Mouse (Mus musculus) liver, embryonic 12.5 days (tissue): ENCODE results near the gene Fam178b. TPM values are rescaled to one million over a fixed set of nuclear protein-coding genes. Genes with fewer than 3 reads are reported as not detected.

Source experiments
- ATAC-seq: fragments of 200-750 bp; cut with Nextera tagmentation; 2 replicates; pipeline ENCODE4 v1.8.0; 2017; ENCODE audit warnings: moderate number of reproducible peaks, mild to moderate bottlenecking, moderate library complexity
- H3K27ac ChIP-seq: fragments of 300-500 bp; sonication (generic); 2 replicates; pipeline ENCODE4 v1.5.1; 2016; ENCODE audit warnings: mild to moderate bottlenecking
- H3K27me3 ChIP-seq: fragments of 300-500 bp; sonication (generic); replicated peaks from 2 replicates; pipeline ENCODE4 v1.6.1; 2016; ENCODE audit warnings: mild to moderate bottlenecking, moderate library complexity
- H3K36me3 ChIP-seq: fragments of 300-500 bp; sonication (generic); 2 replicates; pipeline ENCODE4 v1.6.1; 2016; ENCODE audit warnings: mild to moderate bottlenecking, moderate library complexity
- H3K4me1 ChIP-seq: fragments of 300-500 bp; sonication (generic); 2 replicates; pipeline ENCODE4 v1.6.1; 2016
- H3K4me2 ChIP-seq: fragments of 300-500 bp; sonication (generic); 2 replicates; pipeline ENCODE4 v1.6.1; 2016; ENCODE audit warnings: mild to moderate bottlenecking, moderate library complexity
- H3K4me3 ChIP-seq: fragments of 300-500 bp; sonication (generic); 2 replicates; pipeline ENCODE4 v1.5.1; 2016; ENCODE audit warnings: mild to moderate bottlenecking, moderate library complexity
- H3K9ac ChIP-seq: fragments of 300-500 bp; sonication (generic); 2 replicates; pipeline ENCODE4 v1.6.1; 2016; ENCODE audit warnings: mild to moderate bottlenecking, moderate library complexity
- H3K9me3 ChIP-seq: fragments of 300-500 bp; sonication (generic); replicated peaks from 2 replicates; pipeline ENCODE4 v1.6.1; 2016; ENCODE audit warnings: mild to moderate bottlenecking, moderate library complexity
- WGBS: fragments of 180-500 bp; shearing (Covaris S2); methylation state at CpG from one replicate; pipeline ENCODE4 v1.1.7; 2016; ENCODE audit not compliant: insufficient replicate concordance; 5-methylcytosine and 5-hydroxymethylcytosine counted together
- polyA plus RNA-seq: library from polyadenylated mRNA; unstranded; fragments of >200 nt; fragmentation: Nextera tagmentation; extraction: Ambion mirVana; gene quantifications from 2 replicates; pipeline ENCODE4 v1.2.1, GENCODE M21; 2016

The Fam178b gene
- polyA plus RNA-seq, 1 experiment from 2014 or later: not detected

- Histone ChIP-seq H3K9me3 (no peaks in the 10 kb centered on the region), H3K4me3 (no peak overlapping the region), H3K4me1 (peaks cover 14% of the 10 kb centered on the region), H3K27me3 (no peaks in the 10 kb centered on the region), H3K27ac (no peak overlapping the region), H3K4me2 (no peak overlapping the region), H3K36me3 (peaks cover 68% of the 10 kb centered on the region), H3K9ac (no peak overlapping the region)
- ATAC-seq: no peak
- WGBS: 69% methylated on average over 5 of the region's 5 CpGs
Measured at GRCm38 (mm10) chr1:36697030-36697429, 14.0 kb upstream of the Fam178b start.

GRCm38 (mm10) chr1:36696411-36696810 lies 13.4 kb upstream of the Fam178b start:
- Histone ChIP-seq H3K27me3 (no peaks in the 10 kb centered on the region), H3K27ac (no peak overlapping the region), H3K4me3 (no peak overlapping the region), H3K4me2 (no peak overlapping the region), H3K9me3 (no peaks in the 10 kb centered on the region), H3K4me1 (peaks cover 17% of the 10 kb centered on the region), H3K9ac (no peak overlapping the region), H3K36me3 (peaks cover 62% of the 10 kb centered on the region)
- no peak for ATAC-seq
- 59% methylated on average over 6 of the region's 6 CpGs for WGBS

DNA sequence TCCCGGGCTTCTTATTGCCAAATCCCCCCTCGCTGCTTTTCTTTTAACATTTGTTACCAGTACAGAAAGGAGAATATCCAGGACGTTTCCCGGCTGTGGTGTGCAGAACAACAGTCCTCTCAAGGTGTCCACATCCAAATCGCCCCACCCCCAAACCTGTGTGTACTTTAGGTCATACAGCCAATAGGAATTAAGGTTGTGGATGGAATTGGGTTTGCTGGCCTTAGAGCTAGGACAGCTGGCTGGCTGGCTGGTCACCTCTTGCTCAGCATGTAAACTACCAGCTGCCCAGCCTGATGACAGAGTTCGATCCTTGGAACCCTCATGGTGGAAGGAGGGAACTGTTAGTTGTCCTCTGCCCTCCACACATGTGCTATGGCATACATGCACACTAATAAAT lies 11.9 kb upstream of the Fam178b start:
- no peak overlapping the region for H3K27ac ChIP-seq
- no peaks in the 10 kb centered on the region for H3K27me3 ChIP-seq
- no peak overlapping the region for H3K4me2 ChIP-seq
- H3K9ac ChIP-seq: no peak overlapping the region
- peaks cover 23% of the 10 kb centered on the region for H3K4me1 ChIP-seq
- H3K4me3 ChIP-seq: no peak overlapping the region
- peaks cover 46% of the 10 kb centered on the region for H3K36me3 ChIP-seq
- ATAC-seq: no peak
- no peaks in the 10 kb centered on the region for H3K9me3 ChIP-seq
- 80% methylated on average over 6 of the region's 6 CpGs for WGBS

DNA sequence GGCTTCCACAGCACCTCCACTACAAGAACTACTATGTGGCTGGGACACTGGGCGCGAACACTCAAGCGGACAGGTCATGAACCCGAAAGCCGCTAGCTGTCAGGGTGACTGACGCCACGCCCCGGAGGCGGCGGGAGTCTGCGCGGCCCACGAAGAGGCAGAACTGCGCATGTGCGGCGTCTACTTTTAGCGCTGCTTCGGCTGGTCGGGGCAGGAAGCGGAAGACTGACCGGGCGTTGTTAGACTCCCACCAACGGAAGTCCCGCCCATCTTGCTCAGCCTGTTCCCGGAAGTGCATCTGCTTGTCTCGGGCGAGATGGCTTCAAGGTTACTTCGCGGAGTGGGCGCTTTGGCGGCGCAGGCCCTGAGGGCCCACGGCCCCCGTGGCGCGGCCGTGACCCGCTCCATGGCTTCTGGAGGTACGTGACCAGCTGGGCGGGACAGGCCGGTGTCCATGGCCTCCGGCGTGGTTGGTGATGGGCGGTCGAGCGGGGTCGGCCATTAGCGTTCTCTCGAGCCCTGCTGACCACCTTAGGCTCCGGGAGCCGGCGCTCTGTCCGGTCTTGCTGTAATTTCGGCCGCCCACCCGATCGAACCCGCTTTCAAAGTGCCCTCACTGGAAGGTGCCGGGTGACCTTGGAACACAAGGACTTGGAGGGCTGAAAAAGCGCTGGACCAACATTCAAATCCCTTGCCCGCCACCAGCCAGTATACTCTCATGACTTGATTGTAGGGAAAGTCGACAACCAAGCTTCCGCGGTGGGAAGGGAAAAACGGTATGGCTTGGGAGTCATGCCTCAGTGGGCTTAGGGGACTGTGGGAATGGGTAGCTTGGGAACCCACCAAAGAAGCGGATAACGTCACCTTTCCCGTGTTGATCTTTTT lies 8.5 kb upstream of the Fam178b start, which contains the start of gene Cox5b:
Gene Cox5b, plus strand, starts transcription at position 179 of the 885 bp plus-strand sequence.
- H3K27me3 ChIP-seq: no peaks in the 10 kb centered on the region
- H3K27ac ChIP-seq: peak within 1 kb of the TSS; percentile 79
- peak within 1 kb of the TSS; percentile 89 for H3K4me2 ChIP-seq
- peaks cover 19% of the 10 kb centered on the region for H3K4me1 ChIP-seq
- under 1% methylated on average over 68 of the region's 68 CpGs for WGBS
- ATAC-seq: peak; percentile 95
- H3K4me3 ChIP-seq: peak within 1 kb of the TSS; percentile 92
- no peaks in the 10 kb centered on the region for H3K9me3 ChIP-seq
- peak within 1 kb of the TSS; percentile 89 for H3K9ac ChIP-seq
- H3K36me3 ChIP-seq: peaks cover 32% of the 10 kb centered on the region

GRCm38 (mm10) chr1:36690671-36691235 lies 7.8 kb upstream of the Fam178b start:
- peak; percentile 16; the same call in 1 of the 2 replicates for ATAC-seq
- peak overlapping the region; percentile 79 for H3K27ac ChIP-seq
- H3K4me1 ChIP-seq: peaks cover 19% of the 10 kb centered on the region
- H3K4me3 ChIP-seq: peak overlapping the region; percentile 92
- 60% methylated on average over 11 of the region's 11 CpGs for WGBS
- peak overlapping the region; percentile 89 for H3K4me2 ChIP-seq
- H3K27me3 ChIP-seq: no peaks in the 10 kb centered on the region
- peak overlapping the region; percentile 71 for H3K9ac ChIP-seq
- H3K9me3 ChIP-seq: no peaks in the 10 kb centered on the region
- H3K36me3 ChIP-seq: peaks cover 32% of the 10 kb centered on the region

DNA sequence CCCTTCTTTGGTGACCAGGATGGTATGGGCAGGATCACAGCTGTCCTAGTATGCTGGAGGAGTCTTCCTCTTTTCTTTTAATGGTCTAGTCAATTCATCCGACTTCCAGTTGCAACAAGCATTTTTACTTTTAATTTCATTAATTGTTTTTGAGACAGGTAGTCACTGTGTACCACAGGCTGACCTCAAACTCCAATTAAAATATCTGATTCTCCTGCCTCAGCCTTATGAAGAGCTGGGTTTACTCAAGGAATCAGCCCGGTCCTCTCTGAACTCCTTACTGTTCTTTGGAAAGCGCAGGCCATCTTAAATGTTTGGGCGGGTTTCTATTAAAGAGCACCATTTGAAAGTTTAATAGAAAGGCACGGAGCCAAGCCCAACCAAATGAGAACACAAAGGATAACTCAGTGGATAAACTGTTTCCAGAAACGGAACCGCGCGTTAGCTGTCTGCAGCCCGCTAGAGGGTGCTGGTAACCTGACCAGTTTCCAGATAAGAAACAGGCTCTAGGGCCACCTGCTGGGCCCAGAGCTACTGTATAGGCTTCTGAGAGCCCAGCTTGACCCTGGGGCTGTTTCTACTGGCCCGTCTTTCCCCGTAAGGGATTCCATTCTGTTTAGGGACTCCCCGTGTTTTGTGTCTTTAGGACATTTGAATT lies 956 bp upstream of the Fam178b start:
- no peak overlapping the region for H3K4me3 ChIP-seq
- H3K9ac ChIP-seq: no peak overlapping the region
- no peaks in the 10 kb centered on the region for H3K36me3 ChIP-seq
- H3K27ac ChIP-seq: no peak overlapping the region
- no peaks in the 10 kb centered on the region for H3K4me1 ChIP-seq
- ATAC-seq: peak; percentile 77
- no peak overlapping the region for H3K4me2 ChIP-seq
- H3K9me3 ChIP-seq: no peaks in the 10 kb centered on the region
- H3K27me3 ChIP-seq: no peaks in the 10 kb centered on the region
- WGBS: 9% methylated on average over 13 of the region's 13 CpGs

- H3K4me1 ChIP-seq: no peaks in the 10 kb centered on the region
- no peak for ATAC-seq
- no peaks in the 10 kb centered on the region for H3K27me3 ChIP-seq
- H3K4me2 ChIP-seq: no peak overlapping the region
- no peak overlapping the region for H3K9ac ChIP-seq
- 76% methylated on average over 7 of the region's 7 CpGs for WGBS
- H3K9me3 ChIP-seq: no peaks in the 10 kb centered on the region
- H3K27ac ChIP-seq: no peak overlapping the region
- no peaks in the 10 kb centered on the region for H3K36me3 ChIP-seq
- no peak overlapping the region for H3K4me3 ChIP-seq
Measured at GRCm38 (mm10) chr1:36680893-36681292, 2.1 kb downstream of the Fam178b start.

DNA sequence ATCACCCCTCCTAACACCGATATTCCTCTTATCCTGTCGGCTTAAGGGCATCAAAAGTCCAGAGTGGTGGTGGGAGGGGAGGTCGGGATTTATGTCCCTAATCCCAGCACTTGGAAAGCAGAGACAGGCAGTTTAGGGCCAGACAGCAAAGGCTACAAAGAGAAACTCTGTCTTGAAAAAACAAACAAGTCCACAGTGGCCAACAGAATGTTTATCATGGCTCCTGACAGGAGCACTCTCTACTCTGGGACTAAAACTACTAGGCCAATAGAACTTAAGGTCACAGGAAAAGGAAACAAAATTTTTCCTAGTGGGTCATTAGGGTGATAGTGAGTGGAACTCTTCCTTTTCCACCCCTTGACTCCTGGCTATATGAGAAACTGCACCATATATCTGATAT lies 8.0 kb downstream of the Fam178b start:
- no peaks in the 10 kb centered on the region for H3K36me3 ChIP-seq
- H3K9ac ChIP-seq: no peak overlapping the region
- H3K4me1 ChIP-seq: peaks cover 30% of the 10 kb centered on the region
- no peak overlapping the region for H3K27ac ChIP-seq
- no peaks in the 10 kb centered on the region for H3K27me3 ChIP-seq
- H3K9me3 ChIP-seq: no peaks in the 10 kb centered on the region
- H3K4me3 ChIP-seq: no peak overlapping the region
- no peak overlapping the region for H3K4me2 ChIP-seq
- WGBS: 54% methylated on average over 3 of the region's 3 CpGs
- ATAC-seq: no peak

GRCm38 (mm10) chr1:36672648-36673350 lies 10.2 kb downstream of the Fam178b start:
- H3K27me3 ChIP-seq: no peaks in the 10 kb centered on the region
- H3K4me2 ChIP-seq: no peak overlapping the region
- no peaks in the 10 kb centered on the region for H3K9me3 ChIP-seq
- H3K4me3 ChIP-seq: no peak overlapping the region
- no peak overlapping the region for H3K9ac ChIP-seq
- WGBS: 74% methylated on average over 16 of the region's 16 CpGs
- H3K27ac ChIP-seq: no peak overlapping the region
- peaks cover 42% of the 10 kb centered on the region for H3K4me1 ChIP-seq
- no peak for ATAC-seq
- no peaks in the 10 kb centered on the region for H3K36me3 ChIP-seq

- Histone ChIP-seq H3K36me3 (no peaks in the 10 kb centered on the region), H3K4me1 (peaks cover 42% of the 10 kb centered on the region), H3K9me3 (no peaks in the 10 kb centered on the region), H3K4me3 (no peak overlapping the region), H3K27me3 (no peaks in the 10 kb centered on the region), H3K27ac (no peak overlapping the region), H3K9ac (no peak overlapping the region), H3K4me2 (peak overlapping the region; percentile 38)
- peak; percentile 73 for ATAC-seq
- whole genome bisulfite sequencing: 50% methylated on average over 10 of the region's 10 CpGs
Measured at GRCm38 (mm10) chr1:36671260-36671659, 11.7 kb downstream of the Fam178b start.

GRCm38 (mm10) chr1:36670256-36670655 lies 12.7 kb downstream of the Fam178b start:
- WGBS: 16% methylated on average over 4 of the region's 4 CpGs
- H3K27ac ChIP-seq: 0 out of 2 replicates have a peak overlapping the region, but pooled peaks have one; percentile 36
- ATAC-seq: peak; percentile 90
- H3K9ac ChIP-seq: no peak overlapping the region
- no peaks in the 10 kb centered on the region for H3K36me3 ChIP-seq
- H3K4me3 ChIP-seq: no peak overlapping the region
- H3K4me2 ChIP-seq: peak overlapping the region; percentile 16
- H3K27me3 ChIP-seq: no peaks in the 10 kb centered on the region
- no peaks in the 10 kb centered on the region for H3K9me3 ChIP-seq
- H3K4me1 ChIP-seq: peaks cover 46% of the 10 kb centered on the region
